Mouse (Mus musculus) intestine, postnatal 0 days (tissue): ENCODE measurements at regions not wholly inside any gene's neighbourhood (a gene's known extent, or its start where the extent isn't known, plus 50 kb on each side); places are given as distances from the start of the nearest gene placed in this dataset.
A peak's percentile ranks its signal among the peaks of the same experiment; 100 is the strongest.

Experiments used
- ATAC-seq: fragments of 200-750 bp; cut with Nextera tagmentation; 2 replicates; pipeline ENCODE4 v1.8.0; 2017; ENCODE audit warnings: mild to moderate bottlenecking, moderate TSS enrichment, moderate library complexity
- H3K27ac ChIP-seq: fragments of 300-500 bp; sonication (generic); 2 replicates; pipeline ENCODE4 v1.5.1; 2014; ENCODE audit warnings: mild to moderate bottlenecking, low read depth, low read length, moderate library complexity
- H3K27me3 ChIP-seq: fragments of 300-500 bp; sonication (generic); replicated peaks from 2 replicates; pipeline ENCODE4 v1.6.1; 2014; ENCODE audit warnings: low read length, mixed read lengths; ENCODE audit not compliant: control insufficient read depth, insufficient read depth
- H3K36me3 ChIP-seq: fragments of 300-500 bp; sonication (generic); 2 replicates; pipeline ENCODE4 v1.6.1; 2014; ENCODE audit warnings: mild to moderate bottlenecking, moderate library complexity; ENCODE audit not compliant: control insufficient read depth, insufficient read depth
- H3K4me1 ChIP-seq: fragments of 300-500 bp; sonication (generic); replicated peaks from 2 replicates; pipeline ENCODE4 v1.6.1; 2014; ENCODE audit warnings: antibody characterized with exemption, low read length, mixed read lengths; ENCODE audit not compliant: control insufficient read depth, insufficient read depth
- H3K4me2 ChIP-seq: fragments of 300-500 bp; sonication (generic); replicated peaks from 2 replicates; pipeline ENCODE4 v1.6.1; 2014; ENCODE audit warnings: low read depth, mild to moderate bottlenecking, moderate library complexity
- H3K4me3 ChIP-seq: fragments of 300-500 bp; sonication (generic); 2 replicates; pipeline ENCODE4 v1.5.1; 2014; ENCODE audit warnings: low read depth, low read length
- H3K9ac ChIP-seq: fragments of 300-500 bp; sonication (generic); 2 replicates; pipeline ENCODE4 v1.6.1; 2014; ENCODE audit warnings: mild to moderate bottlenecking, low read depth, low read length
- H3K9me3 ChIP-seq: fragments of 300-500 bp; sonication (generic); 2 replicates; pipeline ENCODE4 v1.6.1; 2016; ENCODE audit warnings: mixed run types; ENCODE audit not compliant: control insufficient read depth
- CTCF ChIP-seq: sonication (generic); IDR thresholded peaks from 2 replicates; pipeline ENCODE4 v1.5.1; 2016; ENCODE audit warnings: low read depth, mild to moderate bottlenecking, control low read depth, antibody characterized with exemption, moderate library complexity
- WGBS: fragments of 180-500 bp; shearing (Covaris S2); extraction: QIAGEN DNeasy Blood & Tissue Kit; methylation state at CpG from one replicate; pipeline ENCODE4 v1.1.7; 2014; 5-methylcytosine and 5-hydroxymethylcytosine counted together

GRCm38 (mm10) chr16:93056295-93056694 lies 230.3 kb upstream of the Runx1 start:
- Histone ChIP-seq H3K4me3 (no peak overlapping the region), H3K9ac (no peak overlapping the region), H3K27me3 (no peaks in the 10 kb centered on the region), H3K4me2 (no peak overlapping the region), H3K4me1 (no peaks in the 10 kb centered on the region), H3K27ac (no peak overlapping the region), H3K36me3 (no peaks in the 10 kb centered on the region), H3K9me3 (no peaks in the 10 kb centered on the region)
- 71% methylated on average over 3 of the region's 3 CpGs for WGBS
- ATAC-seq: no peak
- TF ChIP-seq CTCF: no peak

DNA sequence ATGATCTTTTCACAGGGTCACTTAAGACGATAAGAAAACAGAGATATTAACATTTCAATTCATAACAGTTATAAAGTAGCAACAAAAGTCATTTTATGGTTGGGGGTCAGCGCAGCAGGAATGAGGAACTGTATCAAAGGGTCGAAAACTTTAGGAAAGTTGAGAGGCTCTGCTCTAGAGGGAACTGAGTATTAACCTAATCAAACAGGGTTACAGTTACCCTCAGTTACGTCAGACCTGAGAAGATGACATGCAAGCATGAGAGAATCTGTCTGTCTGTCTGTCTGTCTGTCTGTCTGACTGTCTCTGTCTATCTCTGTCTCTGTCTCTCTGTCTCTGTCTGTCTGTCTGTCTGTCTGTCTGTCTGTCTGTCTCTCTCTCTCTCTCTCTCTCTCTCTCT lies 229.6 kb upstream of the Runx1 start:
- TF ChIP-seq CTCF: no peak
- Histone ChIP-seq H3K4me1 (no peaks in the 10 kb centered on the region), H3K9me3 (no peaks in the 10 kb centered on the region), H3K9ac (no peak overlapping the region), H3K4me2 (no peak overlapping the region), H3K36me3 (no peaks in the 10 kb centered on the region), H3K27me3 (no peaks in the 10 kb centered on the region), H3K27ac (no peak overlapping the region), H3K4me3 (no peak overlapping the region)
- WGBS: 80% methylated on average over 4 of the region's 4 CpGs
- no peak for ATAC-seq

GRCm38 (mm10) chr16:93051233-93051632 lies 225.3 kb upstream of the Runx1 start:
- Histone ChIP-seq H3K4me2 (no peak overlapping the region), H3K36me3 (no peaks in the 10 kb centered on the region), H3K27me3 (no peaks in the 10 kb centered on the region), H3K4me3 (no peak overlapping the region), H3K9me3 (no peaks in the 10 kb centered on the region), H3K4me1 (no peaks in the 10 kb centered on the region), H3K9ac (no peak overlapping the region), H3K27ac (no peak overlapping the region)
- 77% methylated on average over 6 of the region's 6 CpGs for WGBS
- TF ChIP-seq CTCF: no peak
- no peak for ATAC-seq

DNA sequence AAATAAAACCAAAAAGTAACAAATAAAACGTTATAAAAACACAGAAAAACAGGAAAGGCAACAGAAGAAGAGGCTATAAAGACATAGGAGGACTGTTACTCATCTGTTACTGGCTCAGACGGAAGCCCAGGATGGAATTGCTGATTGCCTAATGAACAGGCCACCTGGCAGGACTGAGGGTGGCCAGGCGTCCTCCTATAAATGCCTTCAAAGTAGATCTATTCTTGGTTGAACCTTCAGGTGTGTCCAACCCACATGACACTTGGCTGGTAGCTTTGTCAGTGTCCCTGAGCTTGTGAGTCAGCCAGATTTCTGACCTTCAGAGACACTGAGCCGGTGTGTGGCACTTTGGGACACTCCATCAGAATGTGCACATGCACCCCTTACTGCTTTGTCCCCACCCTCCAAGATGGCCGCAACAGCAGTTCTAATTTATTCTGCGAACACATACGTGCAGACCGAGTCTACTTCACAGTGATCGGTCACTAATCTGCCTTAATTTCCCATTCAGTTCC lies 222.5 kb upstream of the Runx1 start:
- Histone ChIP-seq H3K27ac (no peak overlapping the region), H3K27me3 (no peaks in the 10 kb centered on the region), H3K4me3 (no peak overlapping the region), H3K4me2 (no peak overlapping the region), H3K36me3 (no peaks in the 10 kb centered on the region), H3K4me1 (no peaks in the 10 kb centered on the region), H3K9ac (no peak overlapping the region), H3K9me3 (no peaks in the 10 kb centered on the region)
- TF ChIP-seq CTCF: no peak
- ATAC-seq: no peak
- 89% methylated on average over 9 of the region's 9 CpGs for WGBS

- no peaks in the 10 kb centered on the region for H3K27me3 ChIP-seq
- H3K9me3 ChIP-seq: no peaks in the 10 kb centered on the region
- ATAC-seq: no peak
- no peak overlapping the region for H3K27ac ChIP-seq
- no peak overlapping the region for H3K9ac ChIP-seq
- no peak overlapping the region for H3K4me3 ChIP-seq
- TF ChIP-seq CTCF: no peak
- no peak overlapping the region for H3K4me2 ChIP-seq
- no peaks in the 10 kb centered on the region for H3K36me3 ChIP-seq
- H3K4me1 ChIP-seq: no peaks in the 10 kb centered on the region
- 77% methylated on average over 1 of the region's 1 CpGs for WGBS
These were observed 221.6 kb upstream of the Runx1 start for GRCm38 (mm10) chr16:93047594-93047993.

DNA sequence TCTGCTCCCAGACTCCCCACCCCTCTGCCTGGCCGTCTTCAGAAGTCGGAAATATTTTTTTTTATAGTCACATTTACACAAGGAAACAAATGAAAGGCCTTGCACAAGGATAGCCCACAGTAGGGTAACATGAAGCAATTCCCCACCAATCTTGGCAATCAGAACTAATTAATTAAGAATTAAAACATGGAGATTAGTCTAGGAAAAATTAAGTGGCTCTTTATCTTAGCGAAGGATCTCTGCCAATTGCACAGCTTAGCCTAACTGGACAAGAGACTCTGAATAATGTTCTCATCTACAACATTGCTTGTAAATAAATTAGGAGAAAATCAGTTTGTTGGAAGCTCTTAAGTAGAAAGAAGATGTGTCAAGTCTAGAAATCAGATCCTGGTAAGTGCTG lies 220.3 kb upstream of the Runx1 start:
- H3K4me3 ChIP-seq: no peak overlapping the region
- no peak for ATAC-seq
- no peak for TF ChIP-seq CTCF
- H3K9ac ChIP-seq: no peak overlapping the region
- no peaks in the 10 kb centered on the region for H3K9me3 ChIP-seq
- H3K27me3 ChIP-seq: no peaks in the 10 kb centered on the region
- no peaks in the 10 kb centered on the region for H3K4me1 ChIP-seq
- WGBS: 83% methylated on average over 3 of the region's 3 CpGs
- no peaks in the 10 kb centered on the region for H3K36me3 ChIP-seq
- H3K4me2 ChIP-seq: no peak overlapping the region
- no peak overlapping the region for H3K27ac ChIP-seq

- Histone ChIP-seq H3K9me3 (no peaks in the 10 kb centered on the region), H3K4me3 (no peak overlapping the region), H3K9ac (no peak overlapping the region), H3K36me3 (no peaks in the 10 kb centered on the region), H3K4me1 (no peaks in the 10 kb centered on the region), H3K27me3 (no peaks in the 10 kb centered on the region), H3K27ac (no peak overlapping the region), H3K4me2 (peak overlapping the region; percentile 47; the same call in 1 of the 2 replicates)
- ATAC-seq: 0 out of 2 replicates have a peak, but pooled peaks have one; percentile 22
- no peak for TF ChIP-seq CTCF
- WGBS: 49% methylated on average over 9 of the region's 9 CpGs
These were observed 217.4 kb upstream of the Runx1 start for GRCm38 (mm10) chr16:93043355-93043754.
